Mouse (Mus musculus): ENCODE data around the gene Six3.

DNA sequence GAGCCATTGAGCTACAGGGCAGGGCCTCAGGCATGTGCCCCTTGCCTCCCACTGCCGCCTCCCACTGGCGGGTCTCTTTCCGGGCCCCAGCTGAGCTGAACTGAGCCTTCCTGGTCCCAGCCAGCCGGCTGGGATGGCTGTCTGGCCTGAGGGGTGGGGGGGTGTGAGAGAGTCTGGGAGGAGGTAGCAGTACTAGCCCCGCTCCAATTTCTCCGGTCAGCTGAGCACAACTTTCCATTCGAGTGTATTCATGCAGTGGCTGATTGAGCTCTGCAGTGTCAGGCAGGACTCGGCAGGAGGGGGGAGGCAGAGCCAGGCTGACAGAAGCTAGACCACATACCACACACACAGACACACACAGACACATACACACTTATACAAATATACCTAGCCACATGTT, 15.4 kb downstream of the Six3 start:
- no peak for TF ChIP-seq POLR2A (IDR thresholded peaks at IDR 0.05; ENCODE audit: extremely low read depth, insufficient read depth, low read length)
- TF ChIP-seq CTCF (IDR thresholded peaks at IDR 0.05; ENCODE audit: low read depth, low read length) = no peak

Data from liver, adult 2 months (tissue).